Mouse (Mus musculus) induced T-regulatory cell, adult 2 months (primary cell): ENCODE data around the gene Cep170.
"Not testable (repeated sequence)": the region's sequence is repeated elsewhere in the genome, so short reads cannot be mapped to it uniquely, and the experiment has no call there.

Experiments used
- DNase-seq: peaks from one replicate; pipeline ENCODE4 v3.0.0-alpha.2; 2012; ENCODE audit warnings: low read depth

Cep170 gene

GRCm38 (mm10) chr1:176814036-176814420 is at the start of gene Cep170:
TSS of gene Cep170 (minus strand) at chr1:176814067.
- DNase-seq: peak; percentile 93

DNA sequence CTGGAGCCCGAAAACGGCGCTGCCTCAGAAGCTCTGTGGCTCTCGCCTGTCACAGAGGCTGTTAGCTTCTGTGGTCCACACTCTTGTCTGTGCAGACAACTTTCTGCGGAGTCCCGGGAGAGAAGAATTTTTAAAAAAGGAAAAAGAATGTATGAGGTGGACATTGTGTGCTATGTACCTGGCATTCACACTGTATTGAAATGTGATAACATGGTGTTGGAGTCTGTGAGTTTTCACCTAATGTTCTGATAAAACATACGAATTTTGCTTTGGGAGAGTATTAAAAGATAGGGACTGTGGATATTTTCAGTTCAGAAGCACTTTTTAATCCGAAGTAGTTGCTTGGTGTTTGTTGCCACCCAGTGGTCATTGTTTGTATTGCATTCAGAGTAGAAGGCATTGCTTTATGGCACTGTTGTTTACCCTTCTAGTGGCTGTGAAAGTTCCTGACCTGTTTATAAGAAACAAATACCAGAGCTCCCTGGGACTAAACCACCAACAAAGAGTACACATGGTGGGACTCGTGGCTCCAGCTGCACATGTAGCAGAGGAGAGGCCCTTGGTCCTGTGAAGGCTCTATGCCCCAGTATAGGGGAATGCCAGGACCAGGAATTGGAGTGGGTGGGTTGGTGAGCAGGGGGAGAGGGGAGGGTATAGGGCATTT is 48.2 kb upstream of the Cep170 start:
- DNase-seq: peak; percentile 86

GRCm38 (mm10) chr1:176852813-176853590 is 39.1 kb upstream of the Cep170 start:
- DNase-seq: no peak

- no peak for DNase-seq
Observed at GRCm38 (mm10) chr1:176851401-176851800, 37.5 kb upstream of the Cep170 start.

GRCm38 (mm10) chr1:176849377-176849776 is 35.5 kb upstream of the Cep170 start:
- no peak for DNase-seq

DNA sequence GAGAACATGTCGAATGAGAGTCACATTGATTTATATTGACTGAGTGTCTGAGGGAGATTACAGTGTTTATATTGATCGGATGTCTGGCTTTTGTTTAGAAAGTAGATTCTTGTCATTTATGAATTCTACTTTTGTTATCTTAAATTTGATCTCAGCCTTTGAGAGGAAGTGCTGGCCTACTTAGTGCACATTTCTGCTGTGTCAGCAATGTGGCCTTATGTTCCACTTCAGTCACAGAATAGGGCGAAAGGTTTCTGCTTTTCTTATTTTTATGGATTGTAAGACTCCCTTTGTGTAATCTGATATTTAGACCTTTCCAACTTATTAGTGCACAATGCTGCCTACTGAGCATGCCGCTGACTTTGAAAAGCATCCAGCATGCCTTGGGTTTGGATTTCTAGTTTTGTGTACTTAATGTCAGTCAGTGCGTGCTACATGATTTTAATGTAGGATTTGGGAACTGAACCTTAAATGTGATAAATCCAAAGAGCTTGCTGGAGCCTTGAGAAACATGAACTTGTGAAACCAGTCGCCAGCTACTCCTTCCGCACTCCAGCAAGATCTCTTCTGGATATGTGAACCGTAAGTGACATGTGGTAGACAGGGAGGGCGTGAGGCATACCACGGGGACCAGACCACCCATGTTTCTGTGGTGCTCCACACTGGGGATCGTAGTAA is 34.9 kb upstream of the Cep170 start:
- DNase-seq: peak; percentile 18

GRCm38 (mm10) chr1:176847118-176847859 is 33.4 kb upstream of the Cep170 start:
- DNase-seq: no peak

- DNase-seq: peak; percentile 20
Observed at GRCm38 (mm10) chr1:176845082-176845977, 31.5 kb upstream of the Cep170 start.

DNA sequence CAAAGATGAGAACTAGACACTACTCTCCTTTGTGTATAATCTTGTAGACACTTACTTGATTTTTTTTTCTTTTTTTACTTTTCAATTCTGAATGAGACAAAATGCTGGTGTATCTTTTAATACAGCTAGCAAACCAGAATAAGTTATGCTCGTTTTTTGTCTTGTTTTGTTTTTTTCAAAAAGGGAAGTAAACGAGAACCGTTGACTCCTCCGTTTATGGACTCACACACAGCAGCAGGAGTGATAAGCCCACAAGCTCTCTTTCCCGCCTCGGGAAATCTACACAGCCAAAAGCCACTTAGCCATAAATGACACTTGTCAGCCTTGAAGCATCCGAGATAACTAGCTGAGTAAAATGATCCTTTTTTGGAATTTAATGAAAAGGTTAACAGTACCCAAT is 22.7 kb upstream of the Cep170 start:
- DNase-seq: not testable (repeated sequence)

- peak; percentile 19 for DNase-seq
Observed at GRCm38 (mm10) chr1:176835501-176836294, 21.8 kb upstream of the Cep170 start.

DNA sequence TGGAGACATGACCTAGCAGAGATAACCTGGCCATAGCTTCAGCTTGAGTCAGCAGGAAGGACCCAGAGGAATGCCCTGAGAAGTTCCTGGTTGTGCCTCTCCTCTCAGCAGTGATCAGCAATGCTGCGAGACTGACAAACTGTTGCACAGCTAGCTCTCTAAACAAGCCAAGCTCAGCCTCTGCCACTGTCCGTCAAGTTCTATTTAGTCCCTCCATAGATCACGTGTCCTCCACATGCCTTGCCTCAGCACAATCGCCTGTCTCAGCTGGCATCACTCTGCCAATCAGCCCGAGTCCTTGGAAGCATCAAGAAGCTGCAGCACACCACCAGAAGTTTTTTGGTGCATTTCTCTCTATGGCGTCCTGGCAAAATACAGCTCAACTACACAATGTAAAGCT is 21.0 kb upstream of the Cep170 start:
- no peak for DNase-seq

- DNase-seq: no peak
Observed at GRCm38 (mm10) chr1:176833948-176834347, 20.1 kb upstream of the Cep170 start.

DNA sequence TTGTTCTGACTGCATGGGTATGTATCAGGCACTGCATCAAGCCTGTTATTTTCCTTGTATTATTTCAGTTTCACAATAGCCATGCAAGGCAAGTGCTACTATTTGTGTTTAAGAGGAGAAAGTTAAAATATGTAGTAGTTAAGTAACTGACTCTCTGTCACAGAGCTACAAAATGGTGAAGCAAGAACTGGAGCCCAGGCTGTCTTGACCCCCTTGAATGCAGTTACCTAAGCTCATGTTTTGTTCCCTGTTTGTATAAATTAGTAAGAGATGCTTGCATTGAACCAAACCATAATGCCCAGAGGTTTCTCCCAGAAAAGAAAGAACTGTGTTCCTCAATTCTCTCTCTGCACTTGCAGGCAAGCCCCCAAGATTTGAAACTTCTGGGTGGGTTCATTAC is 19.4 kb upstream of the Cep170 start:
- no peak for DNase-seq

DNA sequence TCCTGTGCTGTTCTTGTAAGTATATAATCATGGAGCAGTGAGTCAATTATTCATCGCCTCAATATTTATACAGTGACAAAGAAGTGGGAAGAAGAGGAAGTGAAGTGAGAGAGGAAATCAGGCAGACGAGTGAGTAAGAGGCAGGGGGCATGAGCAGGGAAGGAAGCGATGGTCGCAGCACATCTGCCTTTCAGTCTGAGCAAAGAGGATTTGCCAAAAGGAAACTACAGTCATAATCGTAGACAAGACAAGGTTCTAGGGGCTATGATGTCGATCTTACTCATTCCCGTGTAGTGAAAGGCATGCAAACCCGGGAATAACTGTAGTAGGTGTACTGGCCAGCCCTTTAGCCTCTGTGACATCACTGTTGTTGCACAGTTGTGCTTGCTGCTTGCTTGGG is 18.7 kb upstream of the Cep170 start:
- no peak for DNase-seq

DNA sequence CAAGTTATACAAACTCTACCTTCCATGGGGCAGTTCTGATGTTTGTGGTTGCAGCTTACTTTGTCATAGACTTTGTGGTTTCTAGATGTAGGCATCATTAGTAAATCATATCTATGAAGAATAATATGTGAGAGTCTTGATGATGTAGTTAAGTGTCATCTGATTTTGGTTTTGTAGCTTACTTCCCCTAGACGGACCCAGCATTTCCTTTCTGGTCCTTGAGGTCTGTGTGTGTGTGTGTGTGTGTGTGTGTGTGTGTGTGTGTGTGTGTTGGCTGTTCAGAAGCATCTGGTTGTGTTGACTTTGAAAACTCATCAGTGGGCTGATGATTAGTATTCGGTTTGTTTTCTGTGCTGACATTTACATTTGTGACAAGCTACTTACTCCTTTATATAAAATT is 18.2 kb upstream of the Cep170 start:
- no peak for DNase-seq

- DNase-seq: no peak
Observed at GRCm38 (mm10) chr1:176828666-176829065, 14.8 kb upstream of the Cep170 start.

- no peak for DNase-seq
Observed at GRCm38 (mm10) chr1:176827945-176828485, 14.1 kb upstream of the Cep170 start.

DNA sequence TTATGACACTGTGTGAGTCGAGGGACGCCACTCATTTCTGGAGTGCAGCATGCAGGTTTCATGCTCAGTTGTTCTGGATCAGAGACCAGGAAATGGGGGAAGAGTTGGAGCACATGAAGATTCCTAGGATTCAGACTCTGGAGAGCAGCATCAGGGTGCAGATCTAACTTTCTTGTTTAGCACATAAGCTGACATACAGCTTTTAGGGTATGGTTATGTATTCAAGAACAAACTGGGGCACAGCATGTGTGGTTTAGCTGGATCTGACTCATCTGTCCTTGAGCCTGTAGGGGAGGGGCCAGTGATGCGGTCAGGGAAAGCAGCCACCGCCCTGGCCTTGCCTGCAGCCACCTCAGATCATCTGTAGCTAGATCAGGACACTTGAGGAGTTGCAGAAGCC is 13.5 kb upstream of the Cep170 start:
- no peak for DNase-seq

GRCm38 (mm10) chr1:176826931-176827330 is 13.1 kb upstream of the Cep170 start:
- no peak for DNase-seq

GRCm38 (mm10) chr1:176826186-176826585 is 12.3 kb upstream of the Cep170 start:
- DNase-seq: no peak
